Mouse (Mus musculus) c-Kit-positive CD71-positive TER-119-negative erythroid progenitor cells, embryonic 14.5 days (primary cell): ENCODE measurements at regions not wholly inside any gene's neighbourhood (a gene's known extent, or its start where the extent isn't known, plus 50 kb on each side); places are given as distances from the start of the nearest gene placed in this dataset.

ENCODE experiments used
- DNase-seq: peaks from one replicate; pipeline ENCODE4 v3.0.0-alpha.2; 2013; ENCODE audit warnings: low read depth

DNA sequence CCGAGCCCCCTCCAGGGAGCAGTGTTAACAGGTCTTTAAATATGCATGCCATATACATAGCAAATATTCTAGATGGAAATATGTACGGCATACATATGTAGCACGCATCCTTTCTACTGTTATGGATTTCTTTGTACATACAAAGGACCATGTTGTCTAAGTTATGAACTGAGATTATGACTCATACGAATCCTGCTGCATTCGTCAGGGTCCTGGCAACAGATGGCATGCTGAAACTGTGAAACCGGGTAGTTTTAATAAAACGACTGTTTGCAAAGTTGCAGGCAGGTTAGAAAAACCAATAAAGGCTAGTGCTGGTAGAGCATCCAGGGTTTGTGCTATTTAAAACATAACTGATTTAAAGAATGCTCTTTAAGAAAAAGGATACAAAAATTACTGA is 88.8 kb upstream of the Tlk1 start:
- DNase-seq, result no peak

GRCm38 (mm10) chr2:70909401-70909800 is 83.9 kb upstream of the Tlk1 start:
- no peak for DNase-seq

DNA sequence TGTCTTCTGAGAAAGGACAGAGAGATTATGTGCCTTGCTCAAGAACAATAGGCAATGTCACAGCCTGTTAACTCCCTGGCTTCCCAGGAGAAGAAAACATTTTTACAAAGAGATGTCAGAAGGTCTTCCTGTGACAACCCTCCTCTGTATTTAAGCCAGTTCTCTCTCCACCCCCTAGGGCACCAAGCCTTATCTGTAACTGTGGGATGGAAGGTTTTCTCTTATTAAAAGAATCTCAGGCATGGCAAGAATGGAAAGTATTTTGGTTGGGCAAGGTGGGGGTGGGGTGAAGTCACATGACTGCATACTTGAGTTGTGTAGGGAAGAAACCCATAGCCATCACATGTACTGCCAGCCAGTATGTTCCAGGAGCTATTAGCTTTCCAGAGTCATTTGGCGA is 83.1 kb upstream of the Tlk1 start:
- no peak for DNase-seq

DNA sequence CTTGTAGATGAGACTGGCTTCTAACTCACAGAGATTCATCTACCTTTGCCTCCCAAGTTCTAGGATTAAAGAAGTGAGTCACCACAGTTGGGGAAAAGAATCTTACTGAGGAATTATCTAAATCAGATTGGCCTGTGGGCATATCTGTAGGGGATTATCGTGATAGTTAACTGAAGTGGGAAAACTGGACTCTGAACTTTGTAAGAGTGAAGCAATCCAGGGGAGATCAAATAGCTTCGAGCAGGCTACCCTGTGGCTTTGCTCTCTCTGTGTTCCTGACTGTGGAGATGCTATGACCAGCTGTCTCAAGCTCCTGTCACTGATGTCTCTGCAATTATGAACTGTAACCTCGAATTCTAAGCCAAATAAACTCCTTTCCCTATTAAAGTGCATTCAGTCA is 80.7 kb upstream of the Tlk1 start:
- no peak for DNase-seq

DNA sequence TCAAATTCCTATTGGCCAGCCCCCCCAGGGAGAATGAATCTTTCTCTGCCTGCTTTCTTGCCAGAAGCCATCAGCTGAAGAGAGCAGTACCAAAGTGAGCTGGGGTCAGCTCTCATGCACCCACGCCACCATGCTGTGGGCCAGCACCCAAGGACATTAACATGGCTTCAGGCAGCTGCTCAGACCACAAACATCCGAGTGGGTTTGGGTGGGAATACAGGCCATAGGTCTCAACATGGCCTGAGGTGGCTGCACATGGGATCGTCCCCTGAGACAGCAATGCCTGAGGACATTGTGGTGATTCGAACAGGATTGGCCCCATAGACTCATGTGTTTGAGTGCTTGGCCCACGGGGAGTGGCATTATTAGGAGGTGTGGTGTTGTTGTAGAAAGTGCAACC is 78.9 kb upstream of the Tlk1 start:
- no peak for DNase-seq

DNA sequence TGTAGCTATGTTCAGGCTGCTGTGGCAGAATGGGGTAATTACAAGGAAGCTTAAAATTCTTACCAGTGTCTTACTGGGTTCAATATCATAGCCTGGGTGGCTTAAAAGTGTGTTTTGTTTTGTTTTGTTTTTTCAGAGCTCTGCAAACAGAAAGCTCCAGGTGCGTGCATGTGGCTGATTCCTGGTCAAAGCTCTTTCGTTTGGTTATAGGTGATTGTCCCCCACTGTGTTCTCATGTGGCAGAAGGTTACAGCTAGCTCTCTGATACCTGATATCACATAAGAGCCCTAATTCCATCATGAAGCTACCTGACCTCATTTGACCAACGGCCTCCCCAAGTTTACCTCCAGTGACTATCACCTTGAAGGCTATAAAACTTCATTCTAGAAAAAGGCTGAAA is 76.7 kb upstream of the Tlk1 start:
- no peak for DNase-seq

- no peak for DNase-seq
Measured at GRCm38 (mm10) chr2:70901479-70901878, 76.0 kb upstream of the Tlk1 start.

DNA sequence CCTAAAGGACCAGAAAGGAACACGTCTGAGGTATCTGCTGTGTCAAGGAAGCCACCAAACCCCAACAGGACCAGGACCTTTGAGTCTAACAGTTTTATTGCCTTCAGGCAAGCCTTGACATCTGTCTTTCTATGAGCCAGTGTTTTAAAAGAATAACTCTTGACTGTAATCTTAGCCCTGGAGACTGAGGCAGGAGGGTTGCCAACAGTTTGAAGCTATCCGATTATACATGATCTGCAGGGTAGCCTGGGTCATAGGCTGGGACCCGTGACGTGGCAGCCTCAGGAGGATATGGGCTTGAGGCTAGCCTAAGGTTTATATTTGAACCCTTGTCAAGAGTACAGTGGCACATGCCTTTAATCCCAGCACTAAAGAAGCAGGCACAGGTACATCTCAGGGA is 73.5 kb upstream of the Tlk1 start:
- no peak for DNase-seq

DNA sequence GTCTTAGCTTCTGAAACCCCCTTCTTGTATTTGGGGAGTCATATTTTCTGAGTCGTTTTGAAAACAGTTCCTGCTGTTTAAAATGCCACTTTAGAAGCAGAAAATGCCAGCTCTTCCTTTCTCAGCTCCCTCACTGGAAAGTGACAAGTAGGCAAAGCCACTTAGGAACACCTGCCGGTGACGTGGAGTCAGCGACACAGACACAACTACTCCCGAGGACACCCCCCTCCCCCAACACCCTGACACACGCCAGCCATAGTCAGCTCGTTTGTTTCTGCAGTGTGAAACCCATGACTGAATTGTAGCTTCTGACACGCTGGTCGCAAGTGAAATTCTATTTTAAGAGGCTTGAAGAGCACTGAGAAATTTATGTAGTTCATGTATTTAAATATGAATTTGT is 72.9 kb upstream of the Tlk1 start:
- no peak for DNase-seq

DNA sequence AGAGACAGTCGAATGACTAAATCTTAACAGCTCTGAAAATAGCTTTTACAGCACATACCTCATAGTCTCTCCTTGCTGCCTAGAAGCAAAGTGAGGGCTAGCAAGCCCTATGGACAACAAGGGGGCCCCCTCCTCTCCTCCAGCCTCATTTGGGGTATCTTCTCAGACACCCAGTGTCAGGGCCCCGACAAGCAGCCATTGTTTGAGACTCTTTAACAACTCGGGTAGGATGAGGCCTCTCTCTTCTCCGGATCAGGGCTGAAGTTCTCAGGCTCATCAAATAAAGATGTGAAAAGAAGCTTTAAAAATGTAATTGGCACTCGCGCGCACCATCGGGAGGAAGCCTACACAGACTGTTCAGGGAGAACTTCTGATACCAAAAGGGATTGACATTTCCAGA is 71.8 kb upstream of the Tlk1 start:
- no peak for DNase-seq

- DNase-seq, result peak; percentile 46
Measured at GRCm38 (mm10) chr2:70889522-70890100, 64.1 kb upstream of the Tlk1 start.

DNA sequence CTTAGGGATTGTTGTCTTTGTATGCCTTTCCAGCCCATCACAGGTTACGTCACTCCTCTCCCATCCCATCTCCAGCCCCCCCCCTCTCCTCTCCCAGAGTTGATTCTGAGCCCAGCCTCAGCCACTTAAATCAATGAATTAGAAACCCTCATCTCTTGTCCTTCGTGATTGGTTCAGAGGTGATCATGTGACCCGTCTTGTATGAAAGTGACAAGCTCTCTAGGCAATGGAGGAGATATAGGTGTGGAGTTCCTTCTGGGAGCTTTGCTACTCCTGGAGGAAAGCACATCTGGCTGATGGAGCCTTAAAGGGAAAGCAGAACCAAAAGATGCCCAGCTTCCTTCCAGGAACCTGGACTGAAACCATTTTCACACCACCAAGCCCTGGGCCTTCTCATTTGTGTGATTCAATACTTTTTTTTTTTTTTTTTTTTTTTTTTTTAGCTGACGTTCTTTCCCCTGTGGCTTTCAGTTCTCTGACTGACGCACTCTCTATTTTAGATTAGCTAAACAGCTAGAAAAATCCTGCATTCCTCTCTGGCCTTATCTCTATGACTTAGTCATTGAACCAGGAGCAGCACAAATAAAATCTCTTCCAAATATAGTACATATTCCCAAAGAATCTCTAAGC is 63.4 kb upstream of the Tlk1 start:
- no peak for DNase-seq

- no peak for DNase-seq
Measured at GRCm38 (mm10) chr2:70886831-70887230, 61.3 kb upstream of the Tlk1 start.

- DNase-seq, result no peak
Measured at GRCm38 (mm10) chr2:70885674-70886073, 60.1 kb upstream of the Tlk1 start.

DNA sequence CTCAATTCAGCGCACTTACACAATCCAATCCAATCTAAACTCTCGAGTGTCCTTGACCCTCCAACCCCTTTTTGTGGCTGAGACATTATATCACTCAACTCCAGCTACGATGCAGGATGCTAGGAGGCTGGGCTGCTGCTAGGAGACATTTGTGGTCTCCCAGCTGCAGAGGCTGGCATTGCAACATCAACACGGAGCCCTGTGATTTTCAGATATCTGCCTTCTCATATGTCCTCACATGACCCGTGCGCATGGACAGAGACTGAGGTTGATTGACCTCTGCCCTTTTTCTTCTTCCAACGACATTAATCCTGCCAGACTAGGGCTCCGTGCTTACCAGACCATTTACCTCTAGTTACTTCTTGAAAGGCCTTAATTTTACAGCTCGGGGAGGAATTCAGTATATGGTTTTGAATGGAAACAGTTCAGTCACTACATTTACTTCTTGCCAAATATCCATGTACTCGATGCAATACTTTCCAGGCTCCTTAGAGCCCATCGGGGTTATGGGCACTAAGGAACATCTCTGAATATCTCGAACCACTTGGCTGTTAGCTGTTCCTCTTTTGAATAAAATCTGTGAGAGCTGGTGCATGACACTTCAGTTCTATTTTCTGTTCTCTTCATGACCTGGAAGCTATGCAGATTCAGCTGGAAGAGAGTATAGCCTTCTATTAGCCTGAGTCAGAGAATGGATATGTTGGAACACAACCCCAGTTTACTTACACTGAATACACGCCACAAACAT is 52.0 kb upstream of the Tlk1 start:
- DNase-seq, result no peak

DNA sequence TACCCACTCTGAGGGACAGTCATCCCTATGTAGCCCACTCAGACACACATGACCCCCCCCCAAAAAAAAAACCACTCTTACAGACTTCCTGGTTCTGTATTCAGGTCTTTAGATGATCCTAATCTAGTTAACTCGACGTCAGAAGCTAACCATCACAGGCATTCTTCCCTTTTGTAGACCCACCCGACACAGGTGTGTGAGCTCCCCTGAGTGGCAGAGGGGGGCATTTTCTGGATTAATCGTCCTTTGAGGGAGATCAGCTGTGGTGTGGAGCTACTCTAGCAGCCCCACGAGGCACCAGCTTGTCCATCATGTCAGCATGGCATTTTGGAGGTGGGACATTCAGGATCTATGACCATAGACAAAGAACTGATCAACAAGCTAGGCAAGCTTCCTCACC is 50.7 kb upstream of the Tlk1 start:
- DNase-seq, result no peak
